Mouse (Mus musculus): Measurements from ENCODE around the gene Ppil1. TPM values are rescaled to one million over a fixed set of nuclear protein-coding genes. Genes with fewer than 3 reads are reported as not detected.

Ppil1 gene
- polyA plus RNA-seq, 1 experiment from 2014 or later = 59.1 TPM

GRCm38 (mm10) chr17:29300926-29301325 lies 36.9 kb upstream of the Ppil1 start:
- H3K4me2 ChIP-seq (replicated peaks; ENCODE audit: low read depth) = no peak overlapping the region
- WGBS = 90% methylated on average over 7 of the region's 7 CpGs
- H3K36me3 ChIP-seq (ENCODE audit: control insufficient read depth, insufficient read depth) = peaks cover 50% of the 10 kb centered on the region
- no peak overlapping the region for H3K9ac ChIP-seq (ENCODE audit: low read depth, low read length)
- ATAC-seq = no peak
- no peak for TF ChIP-seq CTCF (IDR thresholded peaks at IDR 0.05; ENCODE audit: low read depth)
- no peak overlapping the region; the same call in 1 of the 2 replicates for H3K27ac ChIP-seq (ENCODE audit: low read depth, low read length)
- H3K4me1 ChIP-seq (replicated peaks; ENCODE audit: control insufficient read depth, insufficient read depth, low read length) = no peaks in the 10 kb centered on the region
- no peaks in the 10 kb centered on the region for H3K9me3 ChIP-seq (ENCODE audit: control insufficient read depth)
- H3K4me3 ChIP-seq (ENCODE audit: low read depth, low read length) = no peak overlapping the region
- no peaks in the 10 kb centered on the region for H3K27me3 ChIP-seq (replicated peaks; ENCODE audit: control insufficient read depth, insufficient read depth, low read length)

DNA sequence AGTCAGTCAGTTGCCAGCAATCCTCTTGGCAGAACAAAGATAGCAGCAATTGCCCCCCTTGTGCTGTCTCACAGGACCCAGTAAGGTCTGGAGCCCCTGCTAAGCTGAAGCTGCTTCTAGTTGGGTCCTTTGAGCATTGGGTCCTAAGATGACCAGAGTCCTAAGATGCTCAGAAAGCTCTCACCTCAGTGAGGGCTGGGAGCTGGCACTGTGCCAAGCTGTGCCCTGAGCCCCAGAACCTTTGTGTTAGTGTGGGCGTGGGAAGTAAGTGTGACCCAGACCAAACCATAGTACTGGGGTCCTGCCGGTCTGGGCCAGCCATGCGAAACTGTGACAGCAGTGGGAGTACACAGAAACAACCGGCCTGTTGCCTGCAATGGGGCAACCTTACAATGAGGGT lies 35.3 kb upstream of the Ppil1 start:
- H3K27me3 ChIP-seq (replicated peaks; ENCODE audit: control insufficient read depth, insufficient read depth, low read length) = no peaks in the 10 kb centered on the region
- no peak overlapping the region for H3K27ac ChIP-seq (ENCODE audit: low read depth, low read length)
- H3K36me3 ChIP-seq (ENCODE audit: control insufficient read depth, insufficient read depth) = peaks cover 62% of the 10 kb centered on the region
- WGBS = 93% methylated on average over 4 of the region's 4 CpGs
- no peaks in the 10 kb centered on the region for H3K4me1 ChIP-seq (replicated peaks; ENCODE audit: control insufficient read depth, insufficient read depth, low read length)
- no peak overlapping the region for H3K4me3 ChIP-seq (ENCODE audit: low read depth, low read length)
- no peak for ATAC-seq
- no peak overlapping the region for H3K4me2 ChIP-seq (replicated peaks; ENCODE audit: low read depth)
- H3K9me3 ChIP-seq (ENCODE audit: control insufficient read depth) = no peaks in the 10 kb centered on the region
- no peak overlapping the region for H3K9ac ChIP-seq (ENCODE audit: low read depth, low read length)
- TF ChIP-seq CTCF (IDR thresholded peaks at IDR 0.05; ENCODE audit: low read depth) = no peak

DNA sequence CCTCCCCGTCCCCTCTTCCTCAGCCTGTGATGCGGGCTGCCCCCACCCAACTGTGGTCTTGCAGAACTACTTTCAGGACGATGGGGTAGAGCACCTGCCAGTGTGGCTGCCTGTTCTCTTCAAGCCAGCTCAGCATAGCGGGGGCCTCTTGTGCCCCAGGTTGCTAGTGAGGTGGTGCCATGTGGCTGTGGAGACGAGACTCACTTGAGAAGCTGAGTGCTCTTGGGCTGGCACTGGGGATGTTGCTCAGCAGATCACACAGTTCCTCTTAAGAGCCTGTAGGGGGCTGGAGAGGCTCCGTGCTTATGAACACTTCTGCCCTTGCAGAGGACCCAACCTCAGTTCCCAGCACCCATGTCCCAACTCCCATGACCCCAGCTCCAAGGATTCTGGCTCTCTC lies 33.8 kb upstream of the Ppil1 start:
- H3K9me3 ChIP-seq (ENCODE audit: control insufficient read depth) = no peaks in the 10 kb centered on the region
- H3K4me2 ChIP-seq (replicated peaks; ENCODE audit: low read depth) = no peak overlapping the region
- no peak overlapping the region for H3K9ac ChIP-seq (ENCODE audit: low read depth, low read length)
- ATAC-seq = no peak
- no peaks in the 10 kb centered on the region for H3K27me3 ChIP-seq (replicated peaks; ENCODE audit: control insufficient read depth, insufficient read depth, low read length)
- H3K4me3 ChIP-seq (ENCODE audit: low read depth, low read length) = no peak overlapping the region
- no peaks in the 10 kb centered on the region for H3K4me1 ChIP-seq (replicated peaks; ENCODE audit: control insufficient read depth, insufficient read depth, low read length)
- 69% methylated on average over 6 of the region's 6 CpGs for WGBS
- H3K27ac ChIP-seq (ENCODE audit: low read depth, low read length) = no peak overlapping the region
- H3K36me3 ChIP-seq (ENCODE audit: control insufficient read depth, insufficient read depth) = peaks cover 64% of the 10 kb centered on the region
- no peak; the same call in 1 of the 2 replicates for TF ChIP-seq CTCF (IDR thresholded peaks at IDR 0.05; ENCODE audit: low read depth)

DNA sequence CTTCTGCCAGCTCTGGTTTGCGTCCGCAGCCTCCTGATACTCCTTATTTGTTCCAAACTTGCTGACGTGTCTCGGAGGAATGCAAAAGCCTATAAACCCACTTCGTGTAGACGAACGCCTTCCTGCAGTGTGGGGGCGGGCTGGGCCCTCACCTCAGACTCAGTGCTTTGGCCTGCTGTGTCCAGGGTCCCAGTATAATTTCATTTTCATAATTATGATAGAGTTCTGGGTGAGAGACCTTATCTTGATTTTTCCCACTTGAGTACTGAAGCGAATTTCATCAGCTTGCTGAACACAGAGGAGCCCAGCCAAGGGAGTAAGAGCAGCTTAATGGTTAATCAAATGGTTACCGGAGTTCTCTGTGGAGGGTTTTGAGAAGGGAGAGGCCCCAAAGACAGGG lies 33.3 kb upstream of the Ppil1 start:
- WGBS = 53% methylated on average over 10 of the region's 10 CpGs
- no peak overlapping the region for H3K4me2 ChIP-seq (replicated peaks; ENCODE audit: low read depth)
- H3K27ac ChIP-seq (ENCODE audit: low read depth, low read length) = no peak overlapping the region
- H3K36me3 ChIP-seq (ENCODE audit: control insufficient read depth, insufficient read depth) = peaks cover 67% of the 10 kb centered on the region
- ATAC-seq = no peak
- H3K27me3 ChIP-seq (replicated peaks; ENCODE audit: control insufficient read depth, insufficient read depth, low read length) = no peaks in the 10 kb centered on the region
- no peak overlapping the region for H3K4me3 ChIP-seq (ENCODE audit: low read depth, low read length)
- no peak for TF ChIP-seq CTCF (IDR thresholded peaks at IDR 0.05; ENCODE audit: low read depth)
- H3K4me1 ChIP-seq (replicated peaks; ENCODE audit: control insufficient read depth, insufficient read depth, low read length) = no peaks in the 10 kb centered on the region
- no peak overlapping the region for H3K9ac ChIP-seq (ENCODE audit: low read depth, low read length)
- H3K9me3 ChIP-seq (ENCODE audit: control insufficient read depth) = no peaks in the 10 kb centered on the region

DNA sequence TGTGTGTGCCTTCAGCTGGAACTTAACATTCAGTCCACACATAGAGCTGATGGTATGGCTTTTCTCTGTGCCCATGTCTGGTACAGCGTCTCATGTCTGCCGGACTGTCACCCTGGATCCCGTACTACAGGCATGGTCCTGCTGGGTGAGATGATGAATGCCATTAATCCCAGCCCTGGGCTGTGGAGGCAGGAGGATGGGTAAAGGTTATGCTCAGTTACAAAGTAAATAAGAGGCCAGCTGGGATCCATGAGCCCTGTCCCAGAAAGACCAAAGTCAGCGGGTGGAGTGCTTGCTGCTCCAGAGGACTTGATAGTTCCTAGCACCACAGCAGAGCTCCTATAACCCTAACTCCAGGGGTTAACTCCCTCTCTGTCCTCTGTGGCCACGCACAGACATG lies 31.8 kb upstream of the Ppil1 start:
- Histone ChIP-seq H3K4me1 (replicated peaks; ENCODE audit: control insufficient read depth, insufficient read depth, low read length) (no peaks in the 10 kb centered on the region), H3K9me3 (ENCODE audit: control insufficient read depth) (no peaks in the 10 kb centered on the region), H3K27ac (ENCODE audit: low read depth, low read length) (no peak overlapping the region), H3K27me3 (replicated peaks; ENCODE audit: control insufficient read depth, insufficient read depth, low read length) (no peaks in the 10 kb centered on the region), H3K36me3 (ENCODE audit: control insufficient read depth, insufficient read depth) (peaks cover 60% of the 10 kb centered on the region), H3K9ac (ENCODE audit: low read depth, low read length) (no peak overlapping the region), H3K4me3 (ENCODE audit: low read depth, low read length) (no peak overlapping the region), H3K4me2 (replicated peaks; ENCODE audit: low read depth) (no peak overlapping the region)
- ATAC-seq = no peak
- TF ChIP-seq CTCF (IDR thresholded peaks at IDR 0.05; ENCODE audit: low read depth) = no peak
- WGBS = 59% methylated on average over 5 of the region's 5 CpGs

GRCm38 (mm10) chr17:29293807-29294605 lies 30.0 kb upstream of the Ppil1 start:
- H3K27ac ChIP-seq (ENCODE audit: low read depth, low read length) = peak overlapping the region; percentile 70
- H3K4me3 ChIP-seq (ENCODE audit: low read depth, low read length) = no peak overlapping the region
- 59% methylated on average over 9 of the region's 9 CpGs for WGBS

More at GRCm38 (mm10) chr17:29293807-29294605, 30.0 kb upstream of the Ppil1 start:
- peak; percentile 54 for TF ChIP-seq CTCF (IDR thresholded peaks at IDR 0.05; ENCODE audit: low read depth)
- H3K9ac ChIP-seq (ENCODE audit: low read depth, low read length) = no peak overlapping the region
- no peaks in the 10 kb centered on the region for H3K9me3 ChIP-seq (ENCODE audit: control insufficient read depth)
- H3K4me1 ChIP-seq (replicated peaks; ENCODE audit: control insufficient read depth, insufficient read depth, low read length) = no peaks in the 10 kb centered on the region
- H3K4me2 ChIP-seq (replicated peaks; ENCODE audit: low read depth) = peak overlapping the region; percentile 1; the same call in 1 of the 2 replicates
- peaks cover 44% of the 10 kb centered on the region for H3K36me3 ChIP-seq (ENCODE audit: control insufficient read depth, insufficient read depth)
- ATAC-seq = peak; percentile 86
- H3K27me3 ChIP-seq (replicated peaks; ENCODE audit: control insufficient read depth, insufficient read depth, low read length) = no peaks in the 10 kb centered on the region
